ENCODE assay signal across 17 mouse cellular contexts in the genomic region with DNA sequence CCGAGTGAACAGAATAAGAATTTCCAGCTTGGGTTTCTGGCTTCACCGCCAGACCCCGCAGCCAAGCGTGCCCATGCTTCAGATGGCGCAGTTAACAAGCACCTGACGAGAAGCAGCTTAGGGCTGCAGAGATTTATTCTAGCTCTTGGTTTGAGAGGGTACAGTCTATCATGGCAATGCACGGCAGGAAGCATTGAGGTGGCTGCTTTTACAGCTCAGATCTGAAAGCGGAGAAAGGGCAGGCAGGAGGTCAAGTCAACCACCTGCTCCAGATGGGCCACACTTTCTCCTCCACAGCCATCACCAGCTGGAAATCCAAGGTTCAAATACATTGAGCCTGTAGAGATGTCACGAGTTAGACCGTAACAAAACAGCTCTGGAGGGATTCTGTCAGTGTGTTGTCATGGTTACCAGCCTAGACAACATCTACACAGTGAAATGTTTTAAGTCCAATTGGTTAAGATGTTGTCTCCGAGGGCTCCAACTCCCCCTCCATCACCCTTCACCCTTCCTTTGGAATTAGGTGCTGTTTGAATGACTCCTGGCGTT.
DNase-seq lines count a peak whose midpoint lies in the region.
"Had no signal": no experiment of that assay in that cellular context is flagged by ENCODE, and none has a peak within 500 bp of the region (broad histone marks: within the 10 kb centered on the region; RNA-seq: fewer than 3 reads in every experiment).

No protein-coding gene starts in this region.

- intact Hi-C loops in heart, postnatal 10 days (cut with DNase I), result no loop called here

- no peaks in the 10 kb centered on the region for H3K27me3 ChIP-seq in heart, embryonic 10.5 days (ENCODE audit: insufficient read depth, poor library complexity, severe bottlenecking)
- H3K27me3 ChIP-seq: heart, embryonic 15.5 days had no signal

- DNase-seq in heart, embryonic 10.5 days (ENCODE audit: low spot score), result peak; percentile 55
- DNase-seq in heart, postnatal 10 days, result no peak
- DNase-seq in retina, postnatal 1 day, result peak; percentile 20
- DNase-seq in retina, embryonic 14.5 days (ENCODE audit: low spot score), result no peak
- peak; percentile 57 for DNase-seq in mesoderm, embryonic 11.5 days (ENCODE audit: low read depth, low spot score)
- no peak for DNase-seq in yolk sac, embryonic 10.5 days (ENCODE audit: low spot score)
- DNase-seq in urinary bladder, postnatal 25 days (ENCODE audit: low spot score), result no peak
- DNase-seq: B cell, adult 2 months; cerebellum, adult 9-10 months; heart, adult 18-20 months; kidney, postnatal 36 days; liver, postnatal 0 days; lung, postnatal 10 days; thymus, postnatal 36 days had no signal

- no peaks in the 10 kb centered on the region for H3K36me3 ChIP-seq in heart, embryonic 10.5 days
- H3K36me3 ChIP-seq: heart, embryonic 15.5 days; limb, embryonic 10.5 days had no signal

- no peaks in the 10 kb centered on the region for H3K4me1 ChIP-seq in heart, embryonic 10.5 days
- H3K4me1 ChIP-seq: heart, embryonic 15.5 days had no signal

- no peaks in the 10 kb centered on the region for H3K9me3 ChIP-seq in heart, embryonic 10.5 days
- H3K9me3 ChIP-seq: heart, embryonic 15.5 days; limb, embryonic 10.5 days had no signal

- 85% methylated on average over 12 of the region's 12 CpGs for WGBS in heart, embryonic 10.5 days

- no peak overlapping the region for H3K4me3 ChIP-seq in heart, embryonic 10.5 days
- H3K4me3 ChIP-seq: heart, embryonic 15.5 days; left cerebral cortex, adult 2 months; limb, embryonic 10.5 days had no signal

- H3K27ac ChIP-seq in heart, embryonic 10.5 days, result no peak overlapping the region
- H3K27ac ChIP-seq: heart, embryonic 15.5 days; left cerebral cortex, adult 2 months; limb, embryonic 10.5 days had no signal

Comparison
In these comparisons a context has a peak if more than half of its experiments do, and no peak if none do; other contexts are left out.
1. DNase-seq: peak in heart, embryonic 10.5 days (single experiment), retina, postnatal 1 day (single experiment) and mesoderm, embryonic 11.5 days (single experiment); none in heart, postnatal 10 days (0 of 2), retina, embryonic 14.5 days (single experiment), yolk sac, embryonic 10.5 days (single experiment) and urinary bladder, postnatal 25 days (single experiment).